Mouse (Mus musculus) hindbrain, embryonic 12.5 days (tissue): ENCODE data around the gene Cwc22. TPM values are rescaled to one million over a fixed set of nuclear protein-coding genes. Genes with fewer than 3 reads are reported as not detected.

Source experiments
- ATAC-seq: fragments of 200-750 bp; cut with Nextera tagmentation; 2 replicates; pipeline ENCODE4 v1.8.0; 2017; ENCODE audit warnings: moderate TSS enrichment; ENCODE audit not compliant: low FRiP score
- H3K27ac ChIP-seq: fragments of 300-500 bp; sonication (generic); 2 replicates; pipeline ENCODE4 v1.5.1; 2016; ENCODE audit warnings: mild to moderate bottlenecking
- H3K27me3 ChIP-seq: fragments of 300-500 bp; sonication (generic); 2 replicates; pipeline ENCODE4 v1.6.1; 2016; ENCODE audit warnings: mild to moderate bottlenecking
- H3K36me3 ChIP-seq: fragments of 300-500 bp; sonication (generic); 2 replicates; pipeline ENCODE4 v1.6.1; 2016; ENCODE audit warnings: mild to moderate bottlenecking
- H3K4me1 ChIP-seq: fragments of 300-500 bp; sonication (generic); 2 replicates; pipeline ENCODE4 v1.6.1; 2016
- H3K4me2 ChIP-seq: fragments of 300-500 bp; sonication (generic); replicated peaks from 2 replicates; pipeline ENCODE4 v1.6.1; 2016; ENCODE audit warnings: mild to moderate bottlenecking
- H3K4me3 ChIP-seq: fragments of 300-500 bp; sonication (generic); 2 replicates; pipeline ENCODE4 v1.5.1; 2016; ENCODE audit warnings: mild to moderate bottlenecking
- H3K9ac ChIP-seq: fragments of 300-500 bp; sonication (generic); 2 replicates; pipeline ENCODE4 v1.6.1; 2016; ENCODE audit warnings: mild to moderate bottlenecking, moderate library complexity
- H3K9me3 ChIP-seq: fragments of 300-500 bp; sonication (generic); replicated peaks from 2 replicates; pipeline ENCODE4 v1.6.1; 2016; ENCODE audit warnings: mild to moderate bottlenecking
- WGBS: fragments of 180-500 bp; shearing (Covaris S2); methylation state at CpG from one replicate; pipeline ENCODE4 v1.1.7; 2016; 5-methylcytosine and 5-hydroxymethylcytosine counted together
- polyA plus RNA-seq: library from polyadenylated mRNA; unstranded; fragments of >200 nt; fragmentation: Nextera tagmentation; extraction: Ambion mirVana; gene quantifications from 2 replicates; pipeline ENCODE4 v1.2.1, GENCODE M21; 2016

The Cwc22 gene
- polyA plus RNA-seq, 1 experiment from 2014 or later: 30.3 TPM

GRCm38 (mm10) chr2:77978256-77978655, 32.1 kb upstream of the Cwc22 start:
- Histone ChIP-seq H3K27ac (no peak overlapping the region), H3K4me2 (no peak overlapping the region), H3K4me3 (no peak overlapping the region), H3K9me3 (no peaks in the 10 kb centered on the region; the same call in 1 of the 2 replicates), H3K4me1 (no peaks in the 10 kb centered on the region), H3K27me3 (no peaks in the 10 kb centered on the region), H3K9ac (no peak overlapping the region), H3K36me3 (no peaks in the 10 kb centered on the region)
- 91% methylated on average over 3 of the region's 3 CpGs for WGBS
- ATAC-seq: no peak

- H3K4me3 ChIP-seq: no peak overlapping the region
- 86% methylated on average over 5 of the region's 5 CpGs for WGBS
Observed at GRCm38 (mm10) chr2:77976321-77976920, 30.2 kb upstream of the Cwc22 start.

GRCm38 (mm10) chr2:77975606-77976005, 29.4 kb upstream of the Cwc22 start:
- no peak for ATAC-seq
- 68% methylated on average over 4 of the region's 4 CpGs for WGBS
- no peak overlapping the region for H3K4me2 ChIP-seq
- H3K4me1 ChIP-seq: no peaks in the 10 kb centered on the region
- H3K36me3 ChIP-seq: no peaks in the 10 kb centered on the region
- no peaks in the 10 kb centered on the region for H3K9me3 ChIP-seq
- no peaks in the 10 kb centered on the region for H3K27me3 ChIP-seq
- H3K4me3 ChIP-seq: no peak overlapping the region
- no peak overlapping the region for H3K9ac ChIP-seq
- no peak overlapping the region for H3K27ac ChIP-seq

More at GRCm38 (mm10) chr2:77976321-77976920, 30.2 kb upstream of the Cwc22 start:
- no peaks in the 10 kb centered on the region for H3K9me3 ChIP-seq
- H3K27ac ChIP-seq: no peak overlapping the region
- H3K4me2 ChIP-seq: no peak overlapping the region
- H3K36me3 ChIP-seq: no peaks in the 10 kb centered on the region
- ATAC-seq: no peak
- no peaks in the 10 kb centered on the region for H3K27me3 ChIP-seq
- H3K4me1 ChIP-seq: no peaks in the 10 kb centered on the region
- no peak overlapping the region for H3K9ac ChIP-seq

GRCm38 (mm10) chr2:77974986-77975385, 28.8 kb upstream of the Cwc22 start:
- WGBS: 81% methylated on average over 1 of the region's 1 CpGs
- H3K27me3 ChIP-seq: no peaks in the 10 kb centered on the region

GRCm38 (mm10) chr2:77974366-77974765, 28.2 kb upstream of the Cwc22 start:
- Histone ChIP-seq H3K4me1 (no peaks in the 10 kb centered on the region), H3K27ac (no peak overlapping the region), H3K9me3 (no peaks in the 10 kb centered on the region), H3K4me3 (no peak overlapping the region), H3K27me3 (no peaks in the 10 kb centered on the region), H3K36me3 (no peaks in the 10 kb centered on the region), H3K4me2 (no peak overlapping the region), H3K9ac (no peak overlapping the region)
- 69% methylated on average over 2 of the region's 2 CpGs for WGBS
- no peak for ATAC-seq

More at GRCm38 (mm10) chr2:77974986-77975385, 28.8 kb upstream of the Cwc22 start:
- Histone ChIP-seq H3K4me1 (no peaks in the 10 kb centered on the region), H3K4me2 (no peak overlapping the region), H3K4me3 (no peak overlapping the region), H3K9ac (no peak overlapping the region), H3K9me3 (no peaks in the 10 kb centered on the region), H3K36me3 (no peaks in the 10 kb centered on the region), H3K27ac (no peak overlapping the region)
- ATAC-seq: no peak

GRCm38 (mm10) chr2:77973296-77973695, 27.1 kb upstream of the Cwc22 start:
- Histone ChIP-seq H3K27me3 (no peaks in the 10 kb centered on the region), H3K9ac (no peak overlapping the region), H3K4me2 (no peak overlapping the region), H3K4me1 (no peaks in the 10 kb centered on the region), H3K9me3 (no peaks in the 10 kb centered on the region), H3K36me3 (no peaks in the 10 kb centered on the region), H3K27ac (no peak overlapping the region), H3K4me3 (no peak overlapping the region)
- 88% methylated on average over 2 of the region's 2 CpGs for WGBS
- no peak for ATAC-seq

GRCm38 (mm10) chr2:77972541-77972940, 26.4 kb upstream of the Cwc22 start:
- Histone ChIP-seq H3K9ac (no peak overlapping the region), H3K4me1 (no peaks in the 10 kb centered on the region), H3K27me3 (no peaks in the 10 kb centered on the region), H3K4me2 (no peak overlapping the region), H3K36me3 (no peaks in the 10 kb centered on the region), H3K4me3 (no peak overlapping the region), H3K9me3 (no peaks in the 10 kb centered on the region), H3K27ac (no peak overlapping the region)
- 97% methylated on average over 2 of the region's 2 CpGs for WGBS
- no peak for ATAC-seq

GRCm38 (mm10) chr2:77971871-77972270, 25.7 kb upstream of the Cwc22 start:
- WGBS: 90% methylated on average over 1 of the region's 1 CpGs
- no peak overlapping the region for H3K27ac ChIP-seq
- no peaks in the 10 kb centered on the region for H3K36me3 ChIP-seq
- no peaks in the 10 kb centered on the region for H3K9me3 ChIP-seq
- no peak for ATAC-seq
- no peak overlapping the region for H3K4me2 ChIP-seq
- H3K27me3 ChIP-seq: no peaks in the 10 kb centered on the region
- no peak overlapping the region for H3K9ac ChIP-seq
- no peaks in the 10 kb centered on the region for H3K4me1 ChIP-seq
- H3K4me3 ChIP-seq: no peak overlapping the region

GRCm38 (mm10) chr2:77971361-77971760, 25.2 kb upstream of the Cwc22 start:
- no peak overlapping the region for H3K4me3 ChIP-seq
- H3K27ac ChIP-seq: no peak overlapping the region
- H3K4me2 ChIP-seq: no peak overlapping the region
- no peaks in the 10 kb centered on the region for H3K36me3 ChIP-seq
- no peak for ATAC-seq
- H3K4me1 ChIP-seq: no peaks in the 10 kb centered on the region
- 80% methylated on average over 2 of the region's 2 CpGs for WGBS
- H3K9me3 ChIP-seq: no peaks in the 10 kb centered on the region
- H3K9ac ChIP-seq: no peak overlapping the region
- no peaks in the 10 kb centered on the region for H3K27me3 ChIP-seq

- no peaks in the 10 kb centered on the region for H3K36me3 ChIP-seq
- no peak overlapping the region for H3K9ac ChIP-seq
- 82% methylated on average over 3 of the region's 3 CpGs for WGBS
- H3K4me2 ChIP-seq: no peak overlapping the region
- no peaks in the 10 kb centered on the region for H3K27me3 ChIP-seq
- H3K9me3 ChIP-seq: no peaks in the 10 kb centered on the region
- H3K27ac ChIP-seq: no peak overlapping the region
- no peak overlapping the region for H3K4me3 ChIP-seq
- no peaks in the 10 kb centered on the region for H3K4me1 ChIP-seq
- no peak for ATAC-seq
Observed at GRCm38 (mm10) chr2:77970556-77970955, 24.4 kb upstream of the Cwc22 start.

- H3K4me1 ChIP-seq: no peaks in the 10 kb centered on the region
- H3K9me3 ChIP-seq: no peaks in the 10 kb centered on the region
- H3K9ac ChIP-seq: no peak overlapping the region
- 96% methylated on average over 4 of the region's 4 CpGs for WGBS
- no peak for ATAC-seq
- no peak overlapping the region for H3K4me3 ChIP-seq
- no peaks in the 10 kb centered on the region for H3K27me3 ChIP-seq
- no peaks in the 10 kb centered on the region for H3K36me3 ChIP-seq
- no peak overlapping the region for H3K27ac ChIP-seq
- no peak overlapping the region for H3K4me2 ChIP-seq
Observed at GRCm38 (mm10) chr2:77969956-77970355, 23.8 kb upstream of the Cwc22 start.

- Histone ChIP-seq H3K27me3 (no peaks in the 10 kb centered on the region), H3K36me3 (no peaks in the 10 kb centered on the region), H3K9ac (no peak overlapping the region), H3K4me2 (no peak overlapping the region), H3K9me3 (no peaks in the 10 kb centered on the region), H3K4me3 (no peak overlapping the region), H3K4me1 (no peaks in the 10 kb centered on the region), H3K27ac (no peak overlapping the region)
- no peak for ATAC-seq
- 97% methylated on average over 3 of the region's 3 CpGs for WGBS
Observed at GRCm38 (mm10) chr2:77962450-77963193, 16.4 kb upstream of the Cwc22 start.

GRCm38 (mm10) chr2:77961256-77961655, 15.1 kb upstream of the Cwc22 start:
- Histone ChIP-seq H3K4me3 (no peak overlapping the region), H3K9me3 (no peaks in the 10 kb centered on the region), H3K36me3 (no peaks in the 10 kb centered on the region), H3K4me2 (no peak overlapping the region), H3K9ac (no peak overlapping the region), H3K27ac (no peak overlapping the region), H3K27me3 (no peaks in the 10 kb centered on the region), H3K4me1 (no peaks in the 10 kb centered on the region)
- no peak for ATAC-seq
- WGBS: 92% methylated on average over 1 of the region's 1 CpGs
